Mouse (Mus musculus) frontal cortex, postnatal 10 days (tissue): ENCODE data around the gene Wbp1l.

Experiments
- DNase-seq, 2 experiments: peaks; one replicate each; pipeline ENCODE4 v3.0.0; 2022; ENCODE audit warnings: low spot score in 2 of 2, mixed read lengths in 1 of 2

The Wbp1l gene

DNA sequence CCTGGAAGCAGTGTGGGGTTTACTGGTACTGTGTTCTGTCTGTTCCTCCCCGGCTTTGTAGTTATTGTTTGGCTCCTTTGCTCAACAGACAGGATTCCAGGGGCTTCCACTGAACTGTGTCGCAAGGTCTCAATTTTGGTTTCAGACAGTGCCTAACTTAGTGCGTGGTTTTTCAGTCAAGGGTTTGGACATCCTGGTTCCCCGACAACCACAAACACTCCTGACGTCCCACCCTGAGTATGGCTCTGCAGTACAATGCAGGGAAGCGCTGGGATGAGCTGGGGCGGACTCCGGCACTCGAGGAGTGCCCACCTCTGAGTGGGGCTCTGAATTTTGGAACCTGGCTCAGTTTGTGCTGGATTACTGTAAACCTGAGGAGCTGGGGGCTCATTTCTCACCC, 30.9 kb downstream of the Wbp1l start:
- no peak for DNase-seq

GRCm38 (mm10) chr19:46631637-46632036, 32.8 kb downstream of the Wbp1l start:
- no peak for DNase-seq

- DNase-seq: no peak
Measured at GRCm38 (mm10) chr19:46635766-46636165, 36.9 kb downstream of the Wbp1l start.

DNA sequence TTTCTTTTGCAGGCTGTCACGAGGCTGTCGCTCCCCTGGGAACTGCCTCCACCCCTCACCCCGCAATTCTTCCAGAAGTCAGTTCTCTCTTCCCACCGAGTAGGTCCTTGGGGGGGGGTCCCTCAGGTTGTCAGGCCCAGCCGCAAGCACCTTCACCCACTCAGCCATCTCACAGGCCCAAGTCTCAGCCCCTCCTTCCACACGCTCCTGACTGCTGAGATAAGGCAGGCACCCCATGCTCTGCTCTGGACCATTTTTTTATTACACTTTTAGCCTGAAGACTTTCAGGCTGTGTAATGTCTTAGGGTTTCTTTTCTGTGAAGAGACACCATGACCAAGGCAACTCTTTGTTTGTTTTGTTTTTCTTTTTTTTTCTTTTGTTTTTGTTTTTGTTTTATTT, 38.7 kb downstream of the Wbp1l start:
- no peak for DNase-seq

GRCm38 (mm10) chr19:46639053-46639452, 40.2 kb downstream of the Wbp1l start:
- DNase-seq: no peak

GRCm38 (mm10) chr19:46639496-46639895, 40.6 kb downstream of the Wbp1l start:
- DNase-seq: no peak

- no peak for DNase-seq
Measured at GRCm38 (mm10) chr19:46640780-46641179, 41.9 kb downstream of the Wbp1l start.

DNA sequence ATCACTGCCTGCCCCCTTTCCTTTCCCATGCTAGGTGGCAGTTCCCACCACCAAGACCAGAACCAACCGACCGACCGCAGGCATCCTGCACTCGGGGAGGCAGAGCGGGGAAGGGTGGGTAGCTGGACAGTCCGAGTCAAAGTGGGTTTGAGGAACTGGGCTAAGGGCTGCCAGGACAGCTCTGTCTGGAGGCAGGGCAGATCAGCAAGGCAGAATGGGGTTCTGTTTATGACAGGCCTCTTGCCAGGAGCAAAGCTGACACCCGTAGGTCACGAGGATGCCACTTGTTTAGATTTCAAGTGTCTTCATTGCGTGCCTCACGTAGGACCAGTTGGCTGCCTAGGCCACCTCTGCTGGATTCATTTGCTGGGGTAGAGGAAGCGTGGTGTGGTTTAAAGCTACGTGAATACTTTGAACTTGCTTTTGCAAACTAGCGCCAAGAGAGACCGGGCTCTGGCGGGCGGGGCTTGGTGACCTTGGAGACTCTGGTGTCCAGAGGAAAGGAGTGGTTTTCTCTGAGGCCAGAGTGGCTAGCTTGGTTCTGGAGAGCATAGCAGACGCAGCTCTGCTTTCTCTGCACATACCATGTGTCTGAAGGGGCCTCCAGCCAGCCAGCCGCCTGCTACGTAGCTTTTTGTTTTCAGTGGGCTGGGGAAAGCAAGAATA, 42.7 kb downstream of the Wbp1l start:
- DNase-seq: no peak

- DNase-seq: no peak
Measured at GRCm38 (mm10) chr19:46642136-46642753, 43.4 kb downstream of the Wbp1l start.

- no peak for DNase-seq
Measured at GRCm38 (mm10) chr19:46643236-46643635, 44.4 kb downstream of the Wbp1l start.

- DNase-seq: no peak
Measured at GRCm38 (mm10) chr19:46644343-46644792, 45.5 kb downstream of the Wbp1l start.

- peak in 1 of 2 experiments; percentile 42 for DNase-seq
Measured at GRCm38 (mm10) chr19:46644793-46645602, 46.1 kb downstream of the Wbp1l start.

DNA sequence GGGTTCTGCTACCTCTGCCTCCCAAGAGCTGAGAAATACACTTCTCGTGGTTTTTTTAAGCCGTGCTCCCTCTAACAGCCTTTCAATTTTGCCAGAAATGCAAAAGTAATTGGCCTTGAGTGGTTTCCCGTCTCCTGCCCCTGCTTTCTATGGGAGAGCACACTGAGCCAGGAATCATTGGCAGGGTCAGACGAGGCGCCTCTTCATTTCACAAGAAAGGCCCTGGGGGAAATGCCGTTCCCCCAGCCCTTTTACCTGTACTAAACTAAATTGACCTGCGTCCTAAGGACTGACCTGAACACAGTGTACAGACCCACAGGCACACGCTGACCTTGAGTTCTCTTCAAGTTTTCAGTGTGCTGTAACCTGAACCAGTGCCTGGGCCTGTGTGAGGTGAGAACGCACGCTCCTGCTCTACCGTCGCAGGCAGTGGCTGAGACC, 47.2 kb downstream of the Wbp1l start:
- DNase-seq: no peak

DNA sequence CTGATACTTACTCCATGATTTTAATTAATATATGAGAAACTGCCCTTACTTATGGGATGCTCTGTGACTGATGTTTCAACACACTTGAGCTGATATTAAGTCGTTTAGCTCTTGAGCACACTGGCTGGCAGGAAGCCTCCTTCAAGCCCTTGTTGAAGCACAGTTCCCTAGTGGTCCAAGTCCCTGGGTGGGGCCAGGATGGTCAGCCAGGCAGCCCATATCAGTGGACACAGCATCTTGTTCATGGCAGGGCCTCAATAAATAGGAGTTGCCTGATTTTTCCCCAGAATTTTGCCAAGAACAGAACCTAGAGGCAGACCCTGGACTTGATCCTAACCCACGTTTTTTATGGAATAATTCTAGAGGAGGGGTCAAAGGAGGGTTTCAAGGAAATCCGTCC, 48.4 kb downstream of the Wbp1l start:
- no peak for DNase-seq

GRCm38 (mm10) chr19:46647850-46648249, 49.0 kb downstream of the Wbp1l start:
- no peak for DNase-seq

DNA sequence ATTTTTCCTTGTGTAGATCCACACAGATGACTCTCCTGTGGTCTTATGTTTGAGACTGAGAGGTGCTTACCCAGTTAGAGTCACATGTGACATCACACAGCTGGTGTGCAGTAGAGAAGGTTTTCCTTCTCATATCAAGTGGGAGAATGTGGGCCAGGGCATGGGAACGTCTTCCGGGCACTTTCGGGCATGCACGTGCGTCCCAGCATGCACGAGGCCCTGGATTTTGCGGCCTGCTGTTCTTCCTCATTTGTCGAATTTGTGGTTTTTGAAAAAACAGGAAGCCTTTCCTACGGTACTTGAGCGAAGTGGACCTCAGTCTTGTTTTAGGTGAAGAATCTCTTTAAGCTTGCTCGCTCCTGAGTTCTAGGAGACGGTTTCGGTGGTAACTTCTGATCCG, 49.7 kb downstream of the Wbp1l start:
- no peak for DNase-seq

- no peak for DNase-seq
Measured at GRCm38 (mm10) chr19:46653188-46653587, 54.3 kb downstream of the Wbp1l start.

GRCm38 (mm10) chr19:46653616-46654235, 54.8 kb downstream of the Wbp1l start:
- no peak for DNase-seq

- no peak for DNase-seq
Measured at GRCm38 (mm10) chr19:46655626-46656025, 56.7 kb downstream of the Wbp1l start.

- DNase-seq: no peak
Measured at GRCm38 (mm10) chr19:46656151-46656840, 57.4 kb downstream of the Wbp1l start.

GRCm38 (mm10) chr19:46657339-46658020, 58.6 kb downstream of the Wbp1l start:
- DNase-seq: no peak
